Mouse (Mus musculus) right cerebral cortex, postnatal 36 days (tissue): ENCODE results near the gene Srgap1.

Experiments
- DNase-seq, 2 experiments: peaks; one replicate each; pipeline ENCODE4 v3.0.0; 2022; ENCODE audit warnings: low spot score in 2 of 2, mixed read lengths in 1 of 2

Gene Srgap1

GRCm38 (mm10) chr10:122046904-122047726 is at the start of gene Srgap1:
Gene Srgap1 (minus strand): TSS chr10:122047315.
- peak in 1 of 2 experiments; percentile 10 for DNase-seq

DNA sequence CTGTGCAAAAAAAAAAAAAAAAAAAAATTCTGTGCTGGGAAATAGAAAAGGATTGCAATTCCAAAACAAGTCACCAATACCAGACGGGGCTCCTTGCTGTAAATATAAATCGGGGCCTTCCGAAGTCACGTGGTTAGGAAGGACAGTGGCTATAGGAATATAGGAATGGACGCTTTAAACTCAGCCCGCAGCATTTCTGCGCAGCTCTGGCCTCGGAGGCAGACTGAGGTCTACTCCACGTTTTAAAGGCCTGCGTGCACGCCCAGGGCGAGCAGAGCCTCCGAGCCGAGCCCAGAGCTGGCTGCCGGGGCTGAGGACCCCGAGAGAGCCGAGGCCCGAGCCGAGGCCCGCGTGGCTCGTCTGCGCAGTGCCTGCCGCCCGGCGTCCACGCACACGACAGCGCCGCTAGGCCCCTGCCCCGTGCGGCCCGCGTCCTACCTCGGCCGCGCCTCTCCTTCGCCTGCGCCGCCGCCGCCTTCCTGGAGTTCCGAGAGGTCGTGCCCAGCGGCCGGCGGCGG is 49.4 kb upstream of the Srgap1 start:
- DNase-seq, result peak in 1 of 2 experiments; percentile 19

- DNase-seq, result no peak
These were observed 43.4 kb upstream of the Srgap1 start for GRCm38 (mm10) chr10:122090472-122090871.

- no peak for DNase-seq
These were observed 34.2 kb upstream of the Srgap1 start for GRCm38 (mm10) chr10:122081352-122081751.

DNA sequence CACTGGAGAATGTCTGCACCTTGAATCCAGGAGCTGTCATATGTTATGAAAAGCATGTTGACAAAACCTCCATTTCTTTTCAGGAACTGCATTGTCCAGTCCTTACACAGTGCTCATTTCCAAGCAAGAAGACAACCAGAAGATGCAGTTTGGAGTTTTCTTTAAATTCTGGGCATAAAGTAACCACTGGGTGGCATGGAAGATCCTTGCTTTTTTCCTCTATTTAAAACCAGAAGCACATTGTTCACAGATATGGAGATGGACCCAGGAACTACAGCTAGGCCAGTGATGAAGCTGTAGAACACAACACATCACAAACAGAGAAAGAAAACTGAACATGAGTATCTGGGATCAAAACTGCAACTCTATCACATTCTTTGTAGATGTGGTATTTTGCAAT is 22.0 kb upstream of the Srgap1 start:
- no peak for DNase-seq

DNA sequence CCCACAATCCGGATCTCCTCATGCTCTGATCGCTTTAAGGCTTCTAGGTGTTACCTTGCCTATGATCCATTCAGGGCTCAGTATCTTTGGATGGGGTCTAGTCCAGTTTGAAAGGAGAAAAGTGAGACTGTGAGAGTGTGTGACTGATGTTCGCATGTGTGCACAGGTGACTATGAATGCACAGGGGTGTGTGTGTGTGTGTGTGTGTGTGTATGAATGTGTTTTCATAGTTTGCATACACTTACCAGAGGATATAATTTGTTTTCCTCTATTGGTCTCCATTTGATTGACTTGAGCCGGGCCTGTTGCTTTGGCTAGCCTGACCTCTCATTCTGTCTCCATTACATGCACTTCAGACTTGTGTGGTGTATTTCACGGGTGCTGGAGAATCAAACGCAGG is 8.7 kb upstream of the Srgap1 start:
- no peak for DNase-seq

DNA sequence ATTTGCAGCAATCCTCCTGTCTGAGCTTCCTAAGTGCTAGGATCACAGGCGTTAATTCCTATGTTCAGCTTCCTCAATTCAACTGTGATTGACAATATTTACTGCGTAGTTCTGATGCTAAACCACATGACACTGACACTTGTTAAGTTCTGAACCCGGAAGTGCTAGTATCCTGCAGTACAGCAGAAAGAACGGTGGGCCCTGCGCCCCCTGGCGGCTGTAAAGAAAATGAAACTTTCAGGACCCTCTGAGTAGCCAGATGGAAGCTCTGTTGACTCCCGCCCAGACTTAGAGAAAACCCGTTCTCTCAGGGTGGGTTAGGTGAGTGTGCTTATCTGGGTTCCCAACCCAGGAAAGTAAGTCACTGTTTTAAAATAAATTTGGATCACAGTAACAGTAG is 7.4 kb upstream of the Srgap1 start:
- DNase-seq, result no peak

GRCm38 (mm10) chr10:122051831-122052230 is 4.7 kb upstream of the Srgap1 start:
- peak; percentile 72 to 74 for DNase-seq

DNA sequence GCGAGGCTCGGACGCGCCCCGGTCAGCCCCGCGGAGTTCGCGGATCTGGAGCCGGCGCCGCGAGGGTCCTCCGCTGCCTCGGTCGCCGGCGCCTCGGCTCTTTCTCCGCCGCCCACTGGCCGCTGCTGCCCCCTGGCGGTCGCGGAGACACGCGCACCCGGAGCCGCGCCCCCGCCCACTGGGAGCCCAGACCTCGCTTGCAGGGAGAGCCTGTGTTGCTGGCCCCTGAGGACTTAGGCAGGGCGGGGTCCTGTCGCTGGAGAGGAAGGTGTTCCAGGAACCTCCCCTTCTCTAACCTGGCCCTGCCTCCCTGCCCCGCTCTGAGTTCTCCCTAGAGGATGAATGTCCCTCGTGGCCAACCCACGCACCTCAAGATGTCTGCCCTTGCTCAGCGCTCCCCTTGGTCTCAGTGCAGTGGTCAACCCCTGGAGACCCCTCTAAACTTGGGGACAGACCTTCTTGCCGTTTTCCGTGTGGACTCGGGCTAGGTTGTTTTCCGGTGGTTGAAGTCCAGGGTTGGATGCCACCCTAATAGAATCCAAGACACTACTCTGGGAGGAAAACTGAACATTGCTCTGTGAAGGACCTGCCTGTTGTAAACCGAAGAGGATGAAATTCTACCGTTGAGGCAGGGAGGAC is 731 bp upstream of the Srgap1 start:
- DNase-seq, result peak; percentile 32 to 56

DNA sequence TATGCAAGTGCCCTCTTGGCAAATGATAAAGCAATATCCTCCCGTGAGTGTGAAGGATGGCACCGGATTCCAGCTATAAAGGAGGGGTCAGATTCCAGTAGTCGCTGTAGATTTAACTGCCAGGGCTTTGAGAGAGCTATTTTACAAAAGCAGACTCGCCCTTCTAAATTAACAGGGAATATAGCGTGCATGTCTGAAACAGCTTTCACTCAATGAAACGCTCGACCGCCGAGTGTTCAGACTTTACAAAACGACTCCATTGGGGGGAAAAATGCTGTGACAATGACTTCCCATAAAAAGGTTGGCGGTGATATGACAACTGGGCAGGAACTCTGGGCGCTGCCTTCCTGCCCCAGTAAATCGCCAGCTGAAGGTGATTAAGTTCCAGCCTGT is 608 bp downstream of the Srgap1 start:
- no peak for DNase-seq

DNA sequence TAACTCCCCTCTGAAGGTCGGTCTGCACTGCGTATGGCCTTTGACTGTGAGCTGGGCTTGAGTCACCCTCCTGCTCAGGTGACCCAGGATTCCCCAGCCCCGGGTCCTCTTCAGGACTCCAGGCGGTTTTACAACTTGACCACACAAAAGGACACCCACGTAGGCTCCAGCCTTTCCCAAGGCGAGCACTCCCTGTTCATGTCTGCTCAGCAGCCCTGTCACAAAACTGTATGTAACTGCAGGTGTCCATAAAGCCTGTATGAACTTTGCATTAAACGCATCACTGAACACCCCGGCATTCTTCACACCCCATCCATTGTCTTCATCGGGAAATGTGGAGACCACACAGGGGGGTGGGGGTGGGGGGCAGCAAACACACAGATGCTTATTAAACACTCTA is 1.2 kb downstream of the Srgap1 start:
- no peak for DNase-seq

DNA sequence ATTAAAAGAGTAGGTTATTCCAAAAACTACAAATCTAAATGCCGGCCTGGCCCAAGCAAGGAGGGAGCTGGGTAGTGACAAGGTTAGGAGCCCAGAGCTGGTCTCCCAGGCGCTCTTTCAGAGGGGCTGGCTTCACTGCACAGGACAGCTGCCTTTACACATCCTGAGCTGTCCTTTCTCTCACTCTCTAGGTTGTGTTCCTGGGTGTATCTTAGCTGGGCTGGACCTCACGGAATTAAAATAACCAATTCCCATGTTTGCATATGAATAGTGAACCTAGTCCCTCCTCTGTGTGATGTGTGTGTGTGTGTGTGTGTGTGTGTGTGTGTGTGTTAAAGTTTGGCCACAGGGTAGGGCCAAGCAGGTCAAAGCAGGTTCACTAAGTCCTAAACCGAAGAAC is 2.2 kb downstream of the Srgap1 start:
- no peak for DNase-seq

DNA sequence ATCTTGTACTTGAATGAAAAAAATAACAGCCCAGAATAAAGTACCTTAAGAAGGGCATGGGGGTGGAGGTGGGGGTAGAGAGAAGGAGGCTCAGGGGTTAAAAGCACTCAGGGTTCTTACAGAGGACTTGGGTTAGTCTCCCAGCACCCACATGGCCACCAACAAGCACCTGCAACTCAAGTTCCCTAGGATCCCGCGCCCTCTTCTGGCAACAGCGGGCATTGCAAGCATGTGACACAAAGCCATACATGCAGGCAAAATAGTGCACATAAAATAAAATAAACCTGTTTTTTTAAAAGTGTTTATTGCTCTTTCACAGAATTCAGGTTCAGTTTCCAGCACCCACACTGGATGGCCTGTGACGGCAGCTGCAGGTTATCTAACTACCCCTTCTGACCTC is 6.7 kb downstream of the Srgap1 start:
- no peak for DNase-seq

DNA sequence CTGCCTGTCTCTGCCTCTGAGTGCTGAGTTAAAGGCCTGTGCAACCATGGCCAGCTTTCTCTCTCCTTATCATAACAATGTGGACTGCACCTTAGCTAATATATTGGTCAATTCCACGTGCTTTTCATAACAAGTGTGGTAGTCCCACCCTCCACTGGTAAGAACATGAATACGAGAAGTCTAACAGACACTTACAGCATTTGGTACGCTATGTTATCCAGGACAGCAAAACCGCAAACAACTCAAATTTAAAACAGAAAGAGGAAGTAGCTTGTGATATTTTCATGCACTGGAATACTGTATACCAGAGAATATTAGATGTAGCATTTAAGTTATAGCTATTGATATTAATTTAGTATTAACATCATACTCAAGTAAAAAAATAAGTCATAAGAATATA is 7.5 kb downstream of the Srgap1 start:
- no peak for DNase-seq

- DNase-seq, result no peak
These were observed 8.6 kb downstream of the Srgap1 start for GRCm38 (mm10) chr10:122038554-122038953.

GRCm38 (mm10) chr10:122033271-122033670 is 13.8 kb downstream of the Srgap1 start:
- DNase-seq, result no peak

GRCm38 (mm10) chr10:122030420-122030819 is 16.7 kb downstream of the Srgap1 start:
- DNase-seq, result no peak

DNA sequence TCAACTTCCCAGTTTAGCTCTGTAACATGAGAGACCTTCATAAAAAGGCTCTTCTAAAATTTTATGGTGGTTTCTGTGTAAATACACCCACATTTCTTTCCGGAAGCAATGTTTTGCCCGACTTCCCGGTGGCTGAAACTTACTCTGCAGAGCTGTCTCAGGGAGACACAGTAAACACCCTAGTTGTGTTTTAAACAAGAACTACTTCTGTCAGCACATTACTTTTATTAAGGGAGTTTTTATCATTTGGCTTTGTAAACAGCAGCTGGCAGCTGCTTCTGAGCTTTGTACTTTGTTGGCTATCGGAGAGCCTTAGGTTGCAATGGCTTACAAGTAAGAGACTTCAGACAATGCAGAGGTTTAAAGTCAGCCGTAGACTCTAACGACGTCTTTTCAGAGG is 17.4 kb downstream of the Srgap1 start:
- DNase-seq, result no peak

GRCm38 (mm10) chr10:122025198-122025597 is 21.9 kb downstream of the Srgap1 start:
- no peak for DNase-seq

- no peak for DNase-seq
These were observed 26.2 kb downstream of the Srgap1 start for GRCm38 (mm10) chr10:122020906-122021305.

DNA sequence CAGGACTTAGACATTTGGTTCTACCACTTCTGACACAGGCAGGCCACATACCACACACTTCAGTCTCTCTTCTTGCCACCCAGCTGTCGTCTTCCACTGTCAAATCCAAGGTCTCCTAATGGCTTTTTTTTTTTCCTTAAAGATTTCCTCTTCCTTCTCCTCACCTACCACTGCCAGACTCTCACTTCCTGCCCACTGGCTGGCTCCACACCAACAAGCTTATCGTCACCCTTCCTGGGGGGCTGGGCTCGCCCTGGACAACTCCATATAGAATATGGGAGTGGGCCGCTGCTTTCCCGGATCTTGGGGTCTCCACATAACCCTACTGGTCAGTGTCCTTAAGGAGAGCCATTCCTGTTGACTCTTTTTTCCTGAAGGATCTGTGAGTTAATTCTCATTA is 26.9 kb downstream of the Srgap1 start:
- DNase-seq, result no peak

- DNase-seq, result no peak
These were observed 28.5 kb downstream of the Srgap1 start for GRCm38 (mm10) chr10:122018594-122019048.

DNA sequence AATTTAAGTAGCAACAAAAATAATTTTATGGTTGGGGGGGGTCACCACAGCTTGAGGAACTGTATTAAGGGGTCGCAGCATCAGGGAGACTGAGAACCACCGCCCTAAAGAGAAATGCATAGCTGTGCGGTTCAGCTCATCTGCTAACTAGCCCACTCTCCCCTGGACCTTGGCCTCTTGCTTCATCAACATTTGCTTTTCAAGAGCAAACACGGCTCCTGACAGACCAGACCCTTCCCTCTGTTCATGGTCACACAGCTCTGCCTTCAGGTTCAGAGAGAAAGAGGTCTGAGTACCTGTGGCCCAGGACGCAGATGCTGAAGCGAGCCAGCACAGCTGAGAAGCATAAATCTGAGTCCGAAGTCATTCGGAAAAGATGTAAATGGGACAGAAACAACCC is 29.4 kb downstream of the Srgap1 start:
- DNase-seq, result no peak
